Mouse (Mus musculus) layer of hippocampus, postnatal 25 days (tissue): ENCODE measurements around the gene Lipe. TPM values are rescaled to one million over a fixed set of nuclear protein-coding genes. Genes with fewer than 3 reads are reported as not detected.
"Not testable (repeated sequence)": the region's sequence is repeated elsewhere in the genome, so short reads cannot be mapped to it uniquely, and the experiment has no call there.

Source experiments
- DNase-seq, 2 experiments: peaks; one replicate each; pipeline ENCODE4 v3.0.0; 2022; ENCODE audit warnings: mixed read lengths in 2 of 2, low spot score in 1 of 2; ENCODE audit errors: extremely low spot score in 1 of 2
- total RNA-seq, 2 experiments: library from RNA; stranded (reverse); gene quantifications; 2 replicates each; pipeline ENCODE4 v1.2.3; 2021

Gene Lipe
- 1 to 10 TPM; 7.0 to 7.8 TPM for total RNA-seq

DNA sequence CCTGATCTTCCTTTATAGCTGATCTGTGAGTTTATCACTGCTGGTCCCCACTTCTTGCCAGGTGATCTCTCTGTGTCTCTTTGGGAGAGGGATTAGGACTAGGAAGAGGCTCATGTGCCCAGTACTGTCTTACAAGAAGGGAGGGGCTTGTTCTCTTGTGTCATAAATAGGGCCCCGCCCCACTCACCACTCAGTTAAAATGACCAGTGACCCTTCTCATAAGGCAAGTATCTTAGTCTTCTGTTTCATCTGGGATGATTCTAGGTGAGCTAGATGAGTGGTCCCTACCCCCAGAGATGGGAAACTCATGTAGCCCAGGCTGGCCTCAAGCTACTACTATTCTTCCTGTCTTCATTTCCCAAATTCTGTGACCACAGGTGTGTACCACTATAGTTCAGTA lies at the start of gene Lipe:
Gene Lipe, minus strand, starts transcription at position 101 of the 400 bp plus-strand sequence.
- DNase-seq: no peak

DNA sequence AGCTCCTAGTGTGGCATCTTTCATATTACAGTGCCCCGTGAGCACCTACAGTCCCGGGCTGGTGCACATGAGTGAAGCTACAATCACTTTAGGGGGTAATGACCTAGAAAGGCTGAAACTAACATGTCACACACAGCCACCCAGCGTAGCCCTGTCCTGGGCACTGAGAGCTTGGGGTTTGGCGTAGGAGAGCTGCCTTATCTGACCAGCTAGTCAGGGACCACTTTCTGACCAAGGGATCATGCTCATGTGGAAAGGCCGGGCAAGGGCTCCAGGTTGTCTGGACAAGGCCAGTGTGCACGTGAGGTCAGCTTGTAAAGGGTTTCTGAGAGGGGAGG lies 42.3 kb upstream of the Lipe start:
- DNase-seq: no peak

DNA sequence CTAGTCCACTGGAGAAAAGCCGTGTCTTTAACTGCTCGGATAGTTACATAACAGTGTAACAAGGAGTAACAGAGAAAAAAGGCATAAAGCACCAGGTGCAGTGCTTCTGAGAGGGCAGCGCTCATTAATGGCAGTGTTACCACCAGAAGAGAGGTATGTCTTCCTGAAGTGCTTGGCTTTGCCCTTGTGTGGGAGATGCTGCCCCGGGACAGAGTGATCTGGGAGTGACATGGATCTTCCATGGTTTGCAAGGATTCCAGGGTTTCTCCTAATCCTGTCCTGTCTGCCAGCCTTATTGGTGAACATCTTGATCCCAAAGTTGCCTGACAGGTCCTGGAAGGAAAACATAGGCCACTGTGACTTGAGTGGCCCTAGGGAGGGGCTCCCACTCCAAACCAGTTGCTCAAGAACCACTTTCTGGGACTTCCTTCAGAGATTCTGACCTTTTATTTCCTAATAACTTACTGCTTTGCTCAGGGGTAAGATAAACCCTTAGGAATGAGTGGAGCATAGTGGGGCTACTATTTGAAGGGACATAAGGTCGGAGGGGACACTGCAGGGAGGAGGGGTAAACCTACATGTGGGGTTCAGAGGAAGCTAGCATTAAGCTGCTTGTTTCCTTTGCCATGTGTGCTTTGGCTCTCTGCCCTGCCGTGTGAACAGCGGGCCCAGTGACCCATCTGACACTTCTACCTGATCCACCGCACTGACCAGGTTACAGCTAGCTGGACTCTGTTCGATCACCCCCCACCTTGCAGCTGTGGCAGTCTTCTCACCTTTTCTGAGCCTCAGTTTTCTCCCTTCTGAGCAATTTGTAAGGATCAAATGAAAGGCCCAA lies 41.7 kb upstream of the Lipe start:
- no peak for DNase-seq

DNA sequence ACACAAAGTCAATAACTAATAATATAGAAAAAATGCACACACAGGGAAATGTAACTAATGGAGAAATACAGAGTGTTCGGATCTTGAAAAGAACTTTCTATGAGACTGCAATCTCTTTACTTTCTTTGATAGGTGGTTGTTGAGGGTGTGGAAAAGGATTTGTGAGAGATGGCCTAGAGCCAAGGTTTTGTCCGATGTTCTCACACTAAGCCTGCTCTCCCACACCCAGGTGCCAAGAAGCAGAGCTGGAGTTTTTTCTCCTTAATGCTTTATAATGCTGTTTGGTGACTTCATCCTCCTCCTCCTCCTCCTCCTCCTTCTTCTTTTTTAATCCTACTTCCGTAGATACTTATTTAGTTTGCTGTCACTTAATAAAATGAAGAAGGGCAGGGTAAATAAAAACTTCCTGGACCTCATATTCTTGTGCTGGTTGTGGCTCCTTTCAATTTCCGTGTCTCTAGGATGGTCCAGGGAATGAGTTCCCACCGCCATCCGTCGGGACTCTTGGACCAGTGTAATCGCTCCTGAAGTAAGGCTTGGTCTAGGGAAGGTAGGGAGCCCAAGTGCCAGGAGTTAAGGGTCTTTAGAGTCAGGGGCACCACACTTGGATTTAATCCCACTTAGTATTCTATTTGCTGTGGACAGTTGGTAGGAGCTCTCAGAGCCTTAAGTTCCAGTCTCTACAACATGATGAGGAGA lies 40.8 kb upstream of the Lipe start:
- no peak for DNase-seq

DNA sequence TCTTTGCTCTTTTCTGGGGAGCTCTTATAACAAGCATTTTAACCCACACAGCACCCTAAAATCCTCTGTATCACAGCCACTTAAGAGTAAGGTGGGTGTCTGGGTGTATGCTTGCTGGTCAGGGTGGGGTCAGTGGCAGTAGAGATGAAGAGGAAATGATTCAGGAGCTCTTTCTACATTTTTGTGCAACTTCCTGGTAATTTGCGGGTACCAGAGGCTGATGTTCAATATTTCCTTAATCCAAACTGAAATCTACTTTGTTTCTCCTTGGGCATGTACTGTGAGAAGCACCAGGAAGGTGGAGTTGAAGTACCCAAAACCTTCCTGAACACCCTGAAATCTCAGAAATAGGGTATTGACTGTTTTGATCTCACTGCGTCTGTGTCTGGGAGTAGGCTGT lies 38.2 kb upstream of the Lipe start:
- no peak for DNase-seq

DNA sequence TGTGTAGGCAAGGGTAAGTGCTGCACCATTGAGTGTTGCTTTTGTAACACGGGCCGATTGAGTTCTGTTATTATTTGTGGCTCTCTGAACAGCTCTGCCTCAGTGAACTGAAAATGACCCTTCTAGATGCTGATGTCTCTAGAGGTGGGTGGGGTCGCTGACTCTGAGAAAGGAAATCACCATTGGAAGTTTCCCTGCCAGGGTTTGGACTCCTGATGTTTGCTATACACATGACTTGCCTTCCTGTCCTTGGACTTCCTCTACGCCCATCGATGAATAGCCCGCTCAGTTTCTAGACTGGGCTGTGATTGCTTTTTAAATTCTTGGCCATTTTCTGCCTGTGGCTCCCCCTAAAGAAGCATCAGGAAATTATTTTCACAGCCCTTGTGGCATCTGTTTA lies 37.7 kb upstream of the Lipe start:
- DNase-seq: no peak

DNA sequence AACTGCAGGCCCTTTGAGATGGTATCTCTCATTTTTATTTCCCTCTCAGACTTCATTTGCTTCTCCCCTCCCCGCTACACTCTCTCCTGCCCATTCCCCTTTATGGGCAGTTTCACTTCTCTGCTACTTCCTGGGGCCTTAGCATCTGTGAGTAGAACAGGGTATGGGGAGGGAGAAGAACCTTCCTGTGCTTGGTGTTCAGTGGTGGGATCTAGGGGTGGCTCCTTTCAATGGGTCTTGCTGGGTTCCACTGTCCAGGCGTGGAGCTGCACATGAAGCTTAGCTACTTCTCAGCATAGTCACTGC lies 37.0 kb upstream of the Lipe start:
- DNase-seq: no peak

DNA sequence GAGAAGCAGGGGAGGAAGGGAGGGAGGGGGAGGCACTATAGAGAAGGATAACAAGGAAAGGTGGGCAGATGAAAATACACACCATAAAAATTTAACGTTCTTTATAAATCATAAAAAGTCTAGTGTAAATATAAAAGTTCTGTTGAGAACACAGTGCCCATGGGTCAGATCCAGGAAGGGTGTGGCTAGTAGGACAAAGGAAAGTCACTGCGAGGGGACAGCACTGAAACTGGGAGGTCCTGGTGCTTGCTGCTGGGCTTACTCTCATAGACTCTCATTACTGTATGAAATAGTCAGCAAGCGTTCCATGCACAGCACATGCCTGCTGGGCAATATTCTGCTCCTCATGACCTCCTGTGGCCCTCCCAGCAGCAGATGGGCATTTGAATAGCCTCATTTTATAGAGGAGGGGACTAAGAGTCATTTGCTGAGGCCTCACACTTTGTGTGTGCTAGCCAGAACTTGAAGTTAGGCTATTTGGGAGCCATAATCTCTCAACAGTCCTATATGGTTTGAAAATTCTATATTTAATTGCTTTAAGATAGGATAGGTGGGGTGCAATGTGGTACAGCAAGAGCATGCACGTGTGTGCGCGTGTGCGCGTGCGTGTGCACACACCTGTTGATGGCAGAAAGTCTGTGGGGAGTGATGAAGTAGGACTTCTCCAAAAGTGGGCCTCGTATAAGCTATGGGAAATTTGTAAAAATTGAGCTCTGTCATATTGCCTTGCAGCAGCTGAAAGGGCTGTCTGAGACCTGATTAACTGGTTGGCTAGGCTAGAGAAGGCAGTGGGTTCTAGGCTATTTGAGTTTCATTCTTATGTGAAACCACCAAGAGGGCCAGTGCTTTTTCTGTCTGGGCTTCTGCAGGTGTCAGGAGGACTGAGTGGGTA lies 36.4 kb upstream of the Lipe start:
- no peak for DNase-seq

DNA sequence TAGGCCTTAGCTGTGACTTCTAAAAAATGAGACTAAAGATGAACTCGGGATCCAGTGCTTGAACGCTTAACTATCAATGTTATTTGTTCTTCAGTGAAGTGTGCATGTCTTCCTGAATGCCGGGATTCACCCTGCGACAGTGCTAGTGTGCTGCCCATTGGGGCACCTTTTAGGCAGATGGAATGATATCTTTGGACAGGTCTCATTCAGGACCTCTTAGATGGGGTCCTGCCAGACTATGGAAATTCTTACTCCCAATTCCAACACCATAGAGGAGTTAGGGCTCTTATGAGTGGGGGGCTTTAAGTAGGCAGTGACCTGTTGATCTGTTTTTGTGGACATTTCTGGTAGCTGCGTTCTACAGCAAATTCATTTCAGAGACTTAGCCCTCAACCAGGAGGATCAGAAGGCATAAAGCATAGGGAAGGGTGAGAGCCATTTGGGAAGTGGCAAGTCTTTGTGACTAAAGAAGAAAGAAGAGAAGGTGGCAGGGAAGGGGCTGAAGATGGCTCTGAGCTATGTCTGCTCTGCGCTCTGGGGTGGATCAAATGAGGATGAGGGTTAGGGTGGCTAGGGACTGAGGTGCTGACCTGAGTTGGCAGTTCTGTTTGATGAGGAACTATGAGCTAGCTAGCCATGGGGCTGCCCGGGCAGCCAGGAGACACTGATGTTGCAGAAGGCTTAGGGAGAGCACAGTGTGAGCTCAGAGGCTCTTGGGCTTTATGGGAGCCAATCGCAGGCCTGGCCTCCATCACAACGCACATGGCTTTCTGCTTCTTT lies 35.5 kb upstream of the Lipe start:
- DNase-seq: no peak

DNA sequence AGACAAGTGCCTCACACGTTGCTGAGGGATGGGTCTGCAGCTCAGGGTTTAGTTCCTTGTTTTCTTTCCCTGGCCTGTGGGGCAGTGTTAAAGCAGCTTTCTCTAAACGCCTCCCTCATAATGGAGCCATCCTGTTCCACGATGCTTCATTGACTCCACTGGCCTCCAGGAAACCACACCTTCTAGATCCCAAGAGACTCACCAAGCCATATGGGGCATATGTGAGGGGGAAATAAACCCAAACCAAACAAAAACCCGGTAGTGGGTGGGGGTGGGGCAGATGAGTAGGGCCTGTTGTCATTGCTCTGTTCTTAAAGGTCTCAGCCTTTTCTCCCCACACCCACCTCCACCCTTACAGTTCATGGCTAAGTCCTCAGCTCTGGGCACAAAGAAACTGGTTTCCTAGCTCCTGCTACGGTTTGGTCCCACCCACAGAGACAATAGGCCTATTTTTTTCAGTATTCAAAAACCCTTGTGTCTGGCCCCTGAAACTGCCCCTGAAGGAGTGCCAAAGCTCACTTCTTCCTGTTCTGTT lies 34.6 kb upstream of the Lipe start:
- no peak for DNase-seq

DNA sequence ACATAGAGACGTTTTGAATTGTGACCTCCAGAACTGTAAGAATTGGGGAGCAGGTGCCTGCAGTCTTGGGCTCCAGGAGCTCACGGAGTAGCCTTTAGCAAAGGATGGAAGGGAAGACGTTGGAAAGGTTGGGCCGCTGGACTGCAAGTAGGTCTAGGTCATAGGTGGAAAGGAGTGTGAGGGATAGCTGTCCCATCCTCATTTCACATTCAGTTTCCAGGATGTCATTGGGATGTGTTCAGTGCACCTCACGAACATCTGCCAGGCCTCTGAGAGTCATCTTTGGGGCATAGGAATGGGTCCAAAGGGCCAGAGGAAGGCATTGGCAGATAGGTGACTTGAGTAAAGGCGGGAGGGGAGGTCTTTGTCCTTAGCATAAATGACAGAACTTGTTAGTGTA lies 33.9 kb upstream of the Lipe start:
- DNase-seq: no peak

DNA sequence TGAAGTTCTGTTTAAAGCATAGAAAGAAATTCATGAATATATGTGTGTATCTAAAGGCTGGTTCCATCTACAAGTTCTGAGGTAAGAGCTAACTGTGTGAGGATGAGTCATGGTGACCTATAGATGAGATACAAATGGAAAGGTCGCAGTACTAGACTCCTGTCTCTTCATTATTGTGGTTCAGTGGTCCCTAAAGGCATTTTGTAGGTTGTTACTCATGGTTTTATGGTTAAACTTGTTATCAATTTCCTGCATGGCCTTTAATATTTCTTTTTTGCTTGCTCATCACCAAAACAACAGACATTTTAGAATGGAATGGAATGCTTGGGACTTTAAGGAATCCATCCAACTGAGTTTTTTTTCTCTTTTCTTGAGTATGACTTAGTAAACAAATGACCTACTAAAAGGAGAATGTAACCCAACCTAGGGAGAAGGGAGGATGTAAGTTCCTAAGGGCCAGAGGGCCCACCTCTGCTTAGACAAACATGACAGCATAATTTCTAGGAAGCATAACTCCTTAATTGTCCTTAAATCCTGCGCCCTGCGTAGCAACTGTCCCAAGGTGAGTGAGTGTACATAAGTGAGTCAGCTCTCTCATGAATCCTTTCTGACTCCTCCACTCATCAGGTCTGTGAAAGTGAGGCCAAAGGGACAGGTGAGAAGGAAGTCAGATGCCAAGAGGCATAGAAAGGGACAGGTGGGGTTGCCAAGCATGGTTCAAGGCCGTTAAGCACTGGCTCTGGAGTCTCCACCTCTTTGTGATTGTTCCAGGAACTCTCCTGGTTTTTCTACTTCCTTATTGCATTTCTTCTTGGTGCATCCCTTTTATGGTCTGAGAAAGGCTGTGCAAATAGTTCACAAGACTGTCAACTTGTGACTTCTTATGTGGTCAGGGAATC lies 31.6 kb upstream of the Lipe start:
- DNase-seq: no peak

DNA sequence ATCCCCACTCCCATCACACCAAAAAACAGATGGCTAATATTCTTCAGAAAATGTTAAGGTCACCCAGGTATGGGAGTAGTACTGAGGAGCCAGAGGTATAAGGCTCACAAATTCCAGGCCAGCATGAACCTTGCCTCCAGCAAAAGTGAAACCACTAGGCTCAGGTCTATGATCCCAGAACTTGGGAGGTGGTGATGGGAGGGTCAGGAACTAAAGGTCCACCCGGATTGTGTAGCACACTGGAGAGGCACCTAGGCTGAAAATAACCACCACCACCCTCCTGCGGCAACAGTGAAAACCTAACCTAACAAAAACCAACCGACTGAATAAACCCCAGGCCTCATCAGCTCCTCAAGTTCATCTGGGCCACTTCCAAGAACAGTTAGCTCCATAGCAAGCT lies 29.8 kb upstream of the Lipe start:
- no peak for DNase-seq

DNA sequence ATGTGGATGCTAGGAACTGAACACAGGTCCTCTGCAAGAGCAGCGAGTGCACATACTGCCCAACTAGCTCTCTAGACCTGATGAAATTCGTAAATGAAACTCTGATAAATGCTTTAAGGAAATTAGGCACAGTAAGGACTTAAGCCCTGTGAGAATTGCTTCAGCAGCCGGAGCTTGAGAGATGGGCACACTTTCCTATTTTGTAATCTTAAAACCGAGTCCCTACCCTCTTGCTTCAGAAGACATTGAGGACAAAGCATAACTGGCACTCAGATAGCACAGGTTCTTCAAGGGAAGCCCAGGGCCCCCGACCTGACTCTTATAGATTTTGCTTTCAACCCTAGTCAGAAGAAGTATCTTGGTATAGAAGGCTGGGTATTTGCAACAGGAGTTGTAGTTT lies 28.6 kb upstream of the Lipe start:
- DNase-seq: no peak

DNA sequence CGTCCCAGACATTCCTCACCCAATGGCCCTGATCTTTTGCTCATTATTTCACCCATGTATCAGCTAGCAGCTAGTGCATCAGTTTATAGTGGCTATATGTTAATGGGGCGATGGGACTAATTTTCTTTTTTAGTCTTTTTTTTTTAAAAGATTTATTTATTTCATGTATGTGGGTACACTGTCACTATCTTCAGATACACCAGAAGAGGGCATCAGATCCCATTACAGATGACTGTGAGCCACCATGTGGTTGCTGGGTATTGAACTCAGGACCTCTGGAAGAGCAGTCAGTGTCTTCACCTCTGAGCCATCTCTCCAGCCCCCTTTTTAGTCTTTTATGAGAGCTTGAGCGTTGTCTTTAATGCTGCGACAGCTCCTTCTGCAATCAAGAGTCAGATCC lies 27.9 kb upstream of the Lipe start:
- DNase-seq: not testable (repeated sequence)

DNA sequence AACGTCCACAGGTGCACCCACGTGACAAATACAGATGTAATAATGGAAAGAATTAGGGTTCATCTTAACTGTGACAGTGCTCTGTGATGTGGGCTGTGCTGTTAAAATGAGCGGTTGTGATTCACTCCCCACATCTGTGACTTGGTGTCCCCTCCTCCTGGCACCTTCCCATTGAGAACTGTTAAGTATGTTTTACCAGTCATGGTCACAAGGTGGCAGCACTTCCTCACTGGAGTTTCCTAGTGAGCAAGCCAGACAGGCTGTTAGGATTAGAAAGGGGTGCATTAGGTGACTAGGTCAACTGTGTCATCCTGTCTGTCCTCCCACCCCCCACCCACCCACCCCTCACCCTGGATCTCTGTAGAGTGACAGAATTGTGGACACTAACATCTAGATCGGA lies 25.9 kb upstream of the Lipe start:
- peak; percentile 72 to 94 for DNase-seq

DNA sequence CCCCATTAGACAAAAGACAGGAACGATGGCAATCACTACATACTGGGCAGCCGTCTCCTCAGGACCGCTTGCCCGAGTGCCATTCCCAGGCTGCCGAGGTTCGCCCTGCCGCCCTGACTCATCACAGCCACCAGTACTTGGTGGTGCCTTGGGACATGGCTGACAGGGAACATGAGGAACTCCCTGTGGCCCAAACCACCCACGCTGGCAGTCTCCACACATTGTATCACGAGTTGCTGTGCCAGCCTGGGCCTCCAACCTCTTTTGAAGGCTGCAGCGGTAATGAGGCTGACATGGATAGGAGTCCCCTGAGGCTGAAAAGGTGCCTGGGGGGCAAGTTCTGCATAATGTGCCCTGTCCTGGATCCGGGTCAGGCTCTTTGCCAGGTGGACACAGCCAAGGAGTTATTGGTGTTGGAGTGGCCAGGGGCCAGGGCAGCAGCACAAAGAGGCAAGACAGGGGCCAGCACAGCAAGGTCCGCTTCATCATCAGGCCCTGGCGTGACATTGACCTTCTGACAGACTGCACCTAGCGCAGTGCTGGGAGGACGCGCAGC lies 23.9 kb upstream of the Lipe start:
- no peak for DNase-seq

DNA sequence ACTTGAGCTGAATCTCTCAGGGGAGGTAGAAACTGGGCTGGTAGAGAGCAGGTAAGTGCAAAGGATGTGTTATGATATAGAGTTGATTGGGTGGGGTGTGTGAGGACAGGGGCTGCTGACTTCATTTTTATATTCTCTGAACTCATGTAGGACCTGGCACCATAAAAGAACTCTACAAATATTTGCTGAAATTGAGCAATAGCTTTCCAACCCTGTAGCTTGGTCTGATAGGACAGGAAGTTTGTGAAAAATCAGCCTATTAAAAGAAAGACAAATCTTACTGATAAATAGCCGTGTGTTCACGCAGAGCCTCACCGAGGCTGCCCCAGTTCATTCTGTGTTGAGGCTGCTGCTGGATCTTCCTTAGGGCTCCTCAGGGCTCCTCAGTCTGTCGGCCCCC lies 21.4 kb upstream of the Lipe start:
- DNase-seq: no peak

DNA sequence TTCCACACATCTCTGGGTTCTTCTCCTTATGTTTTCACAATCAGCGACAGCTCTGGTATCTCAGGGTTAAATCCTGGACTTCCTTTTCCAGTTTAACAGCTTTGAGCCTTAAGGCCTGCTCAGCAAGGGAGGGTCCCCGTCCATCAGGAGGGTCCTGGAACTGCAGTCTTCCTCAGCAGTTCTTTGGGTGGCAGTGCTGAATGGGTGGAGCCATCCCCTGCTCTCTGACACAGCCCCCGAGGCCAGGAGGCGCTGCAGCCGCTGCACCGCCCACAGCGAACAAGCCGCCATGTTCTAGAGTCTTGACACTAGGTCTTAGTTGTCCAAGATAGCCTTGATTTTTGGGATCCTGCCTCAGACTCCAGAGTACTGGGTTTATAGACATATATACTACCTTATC lies 21.0 kb upstream of the Lipe start:
- no peak for DNase-seq
